12 mouse cellular contexts compared by ENCODE assay signal in genomic region chr6:92446662-92447061, GRCm38 (mm10).
DNase-seq lines count a peak whose midpoint lies in the region; ATAC-seq lines count a peak whose summit lies in the region.
"Had no signal": no experiment of that assay in that cellular context is flagged by ENCODE, and none has a peak within 500 bp of the region (broad histone marks: within the 10 kb centered on the region; RNA-seq: fewer than 3 reads in every experiment).

No protein-coding gene starts in this region.

- H3K9ac ChIP-seq in intestine, embryonic 15.5 days = no peak overlapping the region
- no peak overlapping the region for H3K9ac ChIP-seq in lung, embryonic 15.5 days

- H3K4me1 ChIP-seq in intestine, embryonic 15.5 days (replicated peaks) = peaks cover 6% of the 10 kb centered on the region
- peaks cover 15% of the 10 kb centered on the region for H3K4me1 ChIP-seq in lung, embryonic 15.5 days

- H3K9me3 ChIP-seq in intestine, embryonic 15.5 days = no peaks in the 10 kb centered on the region
- no peaks in the 10 kb centered on the region for H3K9me3 ChIP-seq in lung, embryonic 15.5 days
- H3K9me3 ChIP-seq: embryonic facial prominence, embryonic 10.5 days had no signal

- no peak overlapping the region for H3K4me2 ChIP-seq in intestine, embryonic 15.5 days (replicated peaks)
- H3K4me2 ChIP-seq in lung, embryonic 15.5 days = no peak overlapping the region

- WGBS in intestine, embryonic 15.5 days = 38% methylated on average over 3 of the region's 3 CpGs
- whole genome bisulfite sequencing in lung, embryonic 15.5 days = 20% methylated on average over 3 of the region's 3 CpGs

- no peaks in the 10 kb centered on the region for H3K27me3 ChIP-seq in intestine, embryonic 15.5 days (replicated peaks)
- no peaks in the 10 kb centered on the region for H3K27me3 ChIP-seq in lung, embryonic 15.5 days

- ATAC-seq in intestine, embryonic 15.5 days = 0 out of 2 replicates have a peak, but pooled peaks have one; percentile 61
- peak; percentile 32; the same call in 1 of the 2 replicates for ATAC-seq in lung, embryonic 15.5 days (ENCODE audit: borderline replicate concordance, extremely low read depth, low FRiP score, low TSS enrichment)

- DNase-seq in adrenal gland, adult 2 months = peak; percentile 31
- DNase-seq in adrenal gland, postnatal 25 days = no peak
- DNase-seq in heart, adult 18-20 months = peak; percentile 75 to 79
- no peak for DNase-seq in Muller cell, postnatal 12 days (ENCODE audit: inconsistent ontology term)
- no peak for DNase-seq in layer of hippocampus, postnatal 25 days (ENCODE audit: extremely low spot score in 1 of 2, low spot score in 1 of 2)
- DNase-seq in spleen, adult 12 weeks (ENCODE audit: low spot score) = no peak
- DNase-seq: layer of hippocampus, postnatal 36 days; spleen, adult 18-20 months had no signal

- H3K36me3 ChIP-seq in intestine, embryonic 15.5 days = no peaks in the 10 kb centered on the region
- H3K36me3 ChIP-seq in lung, embryonic 15.5 days = no peaks in the 10 kb centered on the region
- H3K36me3 ChIP-seq: embryonic facial prominence, embryonic 10.5 days had no signal

- H3K4me3 ChIP-seq in intestine, embryonic 15.5 days (replicated peaks) = no peak overlapping the region
- H3K4me3 ChIP-seq in lung, embryonic 15.5 days = no peak overlapping the region
- H3K4me3 ChIP-seq: embryonic facial prominence, embryonic 10.5 days had no signal

- H3K27ac ChIP-seq in intestine, embryonic 15.5 days = peak overlapping the region; percentile 54
- H3K27ac ChIP-seq in lung, embryonic 15.5 days = peak overlapping the region; percentile 36; the same call in 1 of the 2 replicates
- H3K27ac ChIP-seq: embryonic facial prominence, embryonic 10.5 days; macrophage had no signal

Comparison
In these comparisons a context has a peak if more than half of its experiments do, and no peak if none do; other contexts are left out.
1. DNase-seq: peak in adrenal gland, adult 2 months (single experiment) and heart, adult 18-20 months (2 of 2); none in adrenal gland, postnatal 25 days (single experiment), Muller cell, postnatal 12 days (single experiment), layer of hippocampus, postnatal 25 days (0 of 2) and spleen, adult 12 weeks (single experiment).